Mouse (Mus musculus) liver, embryonic 11.5 days (tissue): Measurements from ENCODE around the gene Setd6. TPM values are rescaled to one million over a fixed set of nuclear protein-coding genes. Genes with fewer than 3 reads are reported as not detected.

Experiments
- microRNA-seq: library from miRNA; unstranded; fragments of <30 nt; microRNA quantifications from one replicate; pipeline ENCODE4, GENCODE M21; 2017; ENCODE audit warnings: borderline number of aligned reads
- polyA plus RNA-seq: library from polyadenylated mRNA; unstranded; fragments of >200 nt; fragmentation: Nextera tagmentation; extraction: Ambion mirVana; gene quantifications from 2 replicates; pipeline ENCODE4 v1.2.1, GENCODE M21; 2014

Setd6 gene
- polyA plus RNA-seq, 1 experiment from 2014 or later = 34.1 TPM

Small RNA genes within 50 kb of the gene (microRNA-seq; reads per million reads assigned to microRNA genes)
- 5.3 reads per million, percentile 13 among the genes with 10 or more reads in this experiment for gene Mir7073

Other genes starting within 250 kb of the Setd6 start
- gene Csnk2a2, start 225.8 kb upstream of the Setd6 start, polyA plus RNA-seq = 13.0 and 15.4 TPM in 2 replicates
- gene Ccdc113, start 181.8 kb upstream of the Setd6 start, polyA plus RNA-seq = not detected in 2 replicates
- gene Prss54, start 139.5 kb upstream of the Setd6 start, polyA plus RNA-seq = not detected in 2 replicates
- 19.6 and 21.8 TPM in 2 replicates for gene Gins3, start 82.4 kb upstream of the Setd6 start, polyA plus RNA-seq
- 3.8 and 4.7 TPM in 2 replicates for gene Ndrg4, start 38.9 kb upstream of the Setd6 start, polyA plus RNA-seq
- 94.4 and 102 TPM in 2 replicates for gene Cnot1, start 91.6 kb downstream of the Setd6 start, polyA plus RNA-seq
- 458 and 484 TPM in 2 replicates for gene Sap18b, start 109.5 kb downstream of the Setd6 start, polyA plus RNA-seq
- 13.8 and 14.8 TPM in 2 replicates for gene Slc38a7, start 137.7 kb downstream of the Setd6 start, polyA plus RNA-seq
- gene Got2, start 172.7 kb downstream of the Setd6 start, polyA plus RNA-seq = 153 and 158 TPM in 2 replicates